Mouse (Mus musculus) right cerebral cortex, postnatal 25 days (tissue): ENCODE data around the gene Tefm.
A peak's percentile ranks its signal among the peaks of the same experiment; 100 is the strongest.
"Not testable (repeated sequence)": the region's sequence is repeated elsewhere in the genome, so short reads cannot be mapped to it uniquely, and the experiment has no call there.

Experiments
- DNase-seq: peaks from one replicate; pipeline ENCODE4 v3.0.0; 2022

Tefm gene

DNA sequence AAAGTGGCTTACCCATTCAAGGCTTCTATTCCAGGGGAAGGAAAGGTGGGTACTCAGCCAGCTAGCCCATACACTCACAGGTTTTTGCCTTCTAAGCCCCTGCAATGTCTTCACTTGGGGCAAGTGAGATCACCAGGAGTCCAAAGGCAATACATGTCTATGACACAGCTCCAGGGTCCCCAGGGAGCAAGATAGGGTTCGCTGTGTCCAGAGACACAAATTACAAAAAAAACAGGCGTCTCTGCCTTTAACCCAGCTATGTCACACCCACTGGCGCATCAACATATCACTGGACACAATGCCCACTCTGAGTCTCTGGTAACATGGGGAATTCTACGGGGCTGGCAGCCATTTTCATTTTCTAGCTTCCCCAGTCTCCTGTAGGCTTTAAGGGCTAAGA is 14.0 kb upstream of the Tefm start:
- no peak for DNase-seq

DNA sequence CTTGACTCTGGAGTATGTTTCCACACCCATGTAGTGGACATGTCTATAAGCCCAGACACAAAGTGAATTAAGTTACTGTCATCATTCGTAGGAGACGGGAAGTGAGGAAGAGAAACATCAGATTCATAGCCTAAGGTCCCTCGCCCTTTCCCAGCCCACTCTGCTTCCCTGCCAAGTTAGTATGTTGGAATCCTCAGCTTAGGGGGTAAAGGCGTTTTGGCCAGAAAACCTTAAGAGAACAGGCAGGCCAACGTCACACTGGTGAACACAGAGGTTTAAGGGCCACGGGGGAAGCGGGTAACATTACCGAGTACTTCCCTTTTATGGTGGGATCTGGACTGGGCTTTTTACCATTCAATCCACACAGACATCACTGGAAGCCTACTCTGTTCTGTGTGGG is 13.6 kb upstream of the Tefm start:
- no peak for DNase-seq

DNA sequence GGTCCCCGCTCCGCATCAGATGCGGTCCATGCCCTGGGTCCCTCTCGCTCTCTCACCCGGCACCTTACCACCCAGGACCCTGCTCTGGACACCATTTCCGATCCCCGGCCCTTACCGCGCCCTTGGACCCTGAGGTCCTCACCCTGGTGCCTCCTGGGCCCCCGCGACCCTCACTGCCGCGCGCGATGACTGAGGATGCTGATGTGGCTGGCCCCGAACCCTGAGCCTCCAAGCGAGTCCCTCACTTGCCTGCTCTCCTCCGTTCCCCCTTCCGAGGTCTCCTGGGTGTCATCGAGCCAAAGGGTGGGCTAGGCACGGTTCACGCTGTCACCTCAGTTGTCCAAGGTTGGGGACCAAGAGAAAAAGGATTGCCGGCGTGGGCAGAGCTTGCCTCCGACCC is 12.5 kb upstream of the Tefm start:
- no peak for DNase-seq

DNA sequence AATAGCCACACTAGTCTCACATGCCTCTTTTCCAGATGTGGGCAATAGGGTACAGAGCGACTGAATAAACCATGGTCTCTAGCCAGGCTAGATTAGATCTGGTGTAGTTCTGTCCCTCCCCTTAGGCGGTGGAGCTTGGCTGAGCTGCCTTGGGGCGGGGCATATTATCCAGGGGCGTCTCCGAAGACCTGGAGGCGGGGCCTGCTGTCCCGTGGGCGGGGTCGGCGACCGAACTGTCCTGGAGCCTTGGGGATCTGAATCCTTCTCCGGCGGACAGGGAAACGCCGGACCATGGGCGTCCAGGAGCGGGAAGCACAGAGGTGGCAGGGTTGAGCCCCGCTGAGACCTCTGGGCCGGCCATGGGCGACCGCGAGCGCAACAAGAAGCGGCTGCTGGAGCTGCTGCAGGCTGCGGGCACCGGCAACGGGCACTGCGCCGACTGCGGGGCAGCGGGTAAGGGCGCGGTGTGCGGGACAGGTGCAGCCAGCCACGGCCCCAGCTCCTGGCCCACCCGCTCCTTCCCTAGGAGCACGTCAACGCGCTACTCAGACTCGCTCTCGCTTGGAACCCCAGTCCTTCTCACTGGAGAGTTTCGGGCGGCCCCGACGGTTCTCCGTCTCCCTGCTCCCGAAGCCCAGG is 12.0 kb upstream of the Tefm start, which contains the start of gene Adap2:
Gene Adap2 (plus strand): TSS at position 249 of the 639 bp plus-strand sequence.
- peak; percentile 69 for DNase-seq

DNA sequence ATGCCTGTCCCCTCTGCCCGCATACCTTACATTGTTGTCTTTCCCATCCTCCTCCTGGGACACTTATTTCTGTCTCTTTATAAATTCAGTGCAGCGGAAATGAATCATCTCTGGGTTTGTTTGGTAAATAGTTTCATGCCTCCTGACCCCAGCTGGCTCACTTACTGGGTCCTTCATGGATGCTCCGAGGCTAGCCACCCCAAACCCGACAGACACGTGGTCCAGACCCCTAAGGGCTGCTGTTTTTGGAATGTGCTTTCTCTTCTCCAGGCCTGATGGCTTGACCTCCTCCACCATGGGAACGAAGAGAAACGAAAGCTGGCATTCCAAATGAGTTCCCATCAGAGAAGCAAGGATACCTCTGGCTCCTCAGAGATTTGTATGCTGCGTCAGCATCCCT is 10.4 kb upstream of the Tefm start:
- DNase-seq, result no peak

DNA sequence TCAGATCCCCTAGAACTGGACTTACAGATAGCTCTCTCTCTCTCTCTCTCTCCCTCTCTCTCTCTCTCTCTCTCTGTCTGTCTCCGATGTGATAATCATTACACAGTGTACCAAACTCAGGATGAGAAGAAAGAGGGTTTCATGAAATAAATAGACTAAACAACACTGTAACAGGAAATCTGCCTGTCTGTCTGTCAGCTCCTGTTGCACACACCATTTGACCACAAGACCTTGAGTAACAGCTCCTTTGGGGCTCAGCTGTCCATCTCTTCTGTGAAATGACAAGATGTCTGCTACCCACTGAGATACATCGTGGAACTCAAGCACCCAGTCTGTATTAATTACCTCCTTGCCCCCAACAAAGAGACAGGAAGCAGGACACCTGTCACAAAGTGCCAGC is 9.6 kb upstream of the Tefm start:
- no peak for DNase-seq

DNA sequence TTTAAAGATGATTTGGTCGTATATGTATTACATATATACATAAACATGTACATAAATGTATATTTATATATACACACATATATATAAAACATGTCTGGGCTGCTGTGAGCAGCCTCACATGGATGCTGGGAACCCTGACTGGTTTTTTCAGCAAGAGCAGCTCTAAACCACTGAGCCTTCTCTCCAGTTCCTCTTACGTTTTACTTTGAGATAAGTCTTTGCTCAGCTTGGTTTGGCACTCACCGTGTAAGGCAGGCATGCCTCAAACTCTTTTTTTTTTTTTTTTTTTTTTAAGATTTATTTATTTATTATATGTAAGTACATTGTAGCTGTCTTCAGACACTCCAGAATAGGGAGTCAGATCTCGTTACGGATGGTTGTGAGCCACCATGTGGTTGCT is 8.6 kb upstream of the Tefm start:
- DNase-seq, result no peak

DNA sequence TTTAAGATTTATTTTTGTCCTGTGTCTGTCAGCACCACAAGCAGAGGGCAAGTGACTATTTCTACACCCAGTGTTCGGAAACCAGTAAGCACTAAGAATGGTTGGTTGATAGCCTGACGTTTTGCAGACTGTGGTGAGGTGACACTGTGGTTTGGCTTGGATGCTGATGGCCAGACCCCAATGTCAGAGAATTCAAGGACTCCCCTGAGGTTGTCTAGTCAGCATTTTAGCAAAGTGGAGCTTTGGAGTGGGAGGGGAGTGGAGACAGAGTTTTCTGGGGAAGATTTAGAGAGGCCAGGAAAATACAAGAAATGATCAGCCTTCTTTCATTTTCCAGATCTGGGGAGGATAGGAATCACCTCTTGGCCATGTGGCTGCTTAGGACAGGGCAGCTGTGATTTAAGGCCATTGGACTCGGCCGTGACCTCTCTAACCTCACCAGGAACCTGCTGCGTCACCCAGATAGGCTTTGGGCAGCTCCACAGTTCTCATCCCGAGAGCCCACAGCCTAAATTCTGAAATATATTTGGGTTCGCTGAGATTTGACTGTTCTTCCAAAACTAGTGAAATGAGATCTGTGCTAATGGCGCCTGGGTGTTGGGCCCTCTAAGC is 7.5 kb upstream of the Tefm start:
- DNase-seq, result no peak

DNA sequence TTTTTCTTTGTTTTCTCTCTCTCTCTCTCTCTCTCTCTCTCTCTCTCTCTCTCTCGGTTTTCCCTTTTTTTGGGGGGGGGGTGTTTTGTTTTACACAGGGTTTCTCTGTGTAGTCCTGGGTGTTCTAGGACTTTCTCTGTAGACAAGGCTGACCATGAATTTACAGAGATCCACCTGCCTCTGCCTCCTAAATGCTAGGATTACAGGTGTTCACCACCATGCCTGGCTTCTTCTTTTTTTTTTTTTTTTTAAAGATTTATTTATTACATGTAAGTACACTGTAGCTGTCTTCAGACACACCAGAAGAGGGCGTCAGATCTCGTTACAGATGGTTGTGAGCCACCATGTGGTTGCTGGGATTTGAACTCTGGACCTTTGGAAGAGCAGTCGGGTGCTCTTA is 7.0 kb upstream of the Tefm start:
- not testable (repeated sequence) for DNase-seq

DNA sequence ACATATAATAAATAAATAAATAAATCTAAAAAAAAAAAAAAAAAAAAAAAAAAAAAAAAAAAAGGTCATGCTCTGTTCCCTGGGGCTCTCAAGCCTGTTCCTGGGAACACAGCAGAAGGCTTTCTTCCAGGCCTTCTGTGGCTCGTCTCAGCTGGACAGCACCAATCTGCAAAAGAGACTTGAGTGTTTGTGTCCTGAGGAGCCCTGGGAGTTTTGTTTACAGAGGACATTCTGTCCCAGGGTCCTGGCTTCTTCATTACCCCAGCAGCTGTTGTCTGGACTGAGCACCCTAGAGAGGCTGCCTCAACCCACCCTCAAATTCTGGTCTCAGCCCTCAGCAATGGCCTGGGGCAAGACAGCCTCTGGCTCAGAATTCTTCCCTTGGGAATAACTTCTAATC is 6.3 kb upstream of the Tefm start:
- DNase-seq, result no peak

DNA sequence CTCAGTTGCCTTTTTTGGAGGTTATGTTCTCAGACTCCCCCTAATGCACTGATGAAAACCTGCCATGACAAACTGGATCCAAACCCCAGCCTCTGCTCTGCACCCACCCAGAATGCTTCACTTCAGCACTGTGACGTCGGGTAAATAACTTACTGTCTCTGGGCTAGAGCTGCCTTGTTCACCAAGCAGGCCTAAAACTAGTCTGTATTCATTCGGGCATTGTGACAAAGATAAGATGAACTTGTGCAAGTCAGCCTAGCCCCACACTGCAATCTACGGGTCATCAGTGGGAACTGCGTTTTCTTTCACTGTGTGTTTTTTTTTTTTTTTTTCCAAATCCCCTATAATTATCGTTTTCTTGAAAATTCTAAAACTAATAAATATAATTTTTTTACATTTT is 5.8 kb upstream of the Tefm start:
- DNase-seq, result no peak

DNA sequence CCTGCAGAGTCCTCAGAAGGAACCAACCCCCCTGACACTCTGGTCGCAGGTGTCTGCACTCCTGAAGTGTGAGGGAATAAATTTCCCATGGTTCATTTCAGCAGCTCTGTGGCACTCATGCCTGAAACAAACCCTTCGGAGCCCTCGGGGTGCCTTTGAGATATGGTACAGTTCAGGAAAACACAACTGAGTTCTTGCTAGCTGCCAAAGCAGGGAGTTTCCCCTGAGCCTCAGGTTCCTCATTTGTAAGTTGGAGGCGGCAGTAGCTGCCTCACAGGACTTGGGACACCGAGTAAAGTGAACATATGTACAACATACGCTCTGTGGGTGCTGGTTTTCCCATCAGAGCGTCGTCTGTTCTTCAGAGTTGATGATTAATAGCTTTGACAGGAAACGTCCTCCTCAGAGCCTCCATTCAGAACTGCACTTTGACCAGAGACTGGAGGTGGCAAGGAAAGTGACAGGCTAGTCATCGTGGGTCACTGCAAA is 3.9 kb upstream of the Tefm start:
- DNase-seq, result no peak

DNA sequence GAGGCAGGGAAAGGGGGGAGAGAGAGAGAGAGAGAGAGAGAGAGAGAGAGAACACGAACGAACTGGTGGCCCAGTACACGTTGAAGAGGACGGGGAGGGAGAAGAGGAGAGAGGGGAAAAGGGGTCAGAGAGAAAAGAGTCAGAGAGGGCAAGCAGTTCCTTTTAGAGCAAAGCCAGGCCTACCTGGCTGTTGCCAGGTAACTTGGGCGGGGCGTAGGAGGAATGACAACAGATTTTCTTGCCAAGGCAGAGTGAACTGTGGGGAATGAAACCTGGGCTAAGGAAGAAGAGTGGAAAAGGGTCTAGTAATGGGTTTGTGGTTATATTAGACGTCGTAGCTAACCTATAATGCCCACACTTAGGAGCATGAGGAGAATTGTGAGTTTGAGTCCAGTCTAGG is 897 bp upstream of the Tefm start:
- no peak for DNase-seq

DNA sequence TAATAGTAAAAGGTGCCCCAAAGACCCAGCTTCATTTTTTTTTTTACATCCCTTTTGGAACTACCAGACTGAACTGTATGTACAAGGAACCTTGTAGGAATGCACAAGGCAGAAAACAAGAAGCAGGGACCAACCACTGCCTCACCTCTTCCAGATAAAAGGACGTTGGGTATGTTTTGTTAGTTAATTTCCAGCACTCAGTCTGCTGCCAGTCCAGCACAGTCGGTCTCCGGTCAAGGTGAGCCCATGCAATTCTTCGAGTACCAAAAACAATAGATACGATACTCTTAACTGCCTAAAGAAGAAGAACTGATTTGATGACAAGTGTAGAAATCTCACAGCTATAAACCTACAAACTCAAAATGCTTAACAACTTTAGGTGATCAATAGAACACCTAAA is 4.2 kb downstream of the Tefm start:
- no peak for DNase-seq

DNA sequence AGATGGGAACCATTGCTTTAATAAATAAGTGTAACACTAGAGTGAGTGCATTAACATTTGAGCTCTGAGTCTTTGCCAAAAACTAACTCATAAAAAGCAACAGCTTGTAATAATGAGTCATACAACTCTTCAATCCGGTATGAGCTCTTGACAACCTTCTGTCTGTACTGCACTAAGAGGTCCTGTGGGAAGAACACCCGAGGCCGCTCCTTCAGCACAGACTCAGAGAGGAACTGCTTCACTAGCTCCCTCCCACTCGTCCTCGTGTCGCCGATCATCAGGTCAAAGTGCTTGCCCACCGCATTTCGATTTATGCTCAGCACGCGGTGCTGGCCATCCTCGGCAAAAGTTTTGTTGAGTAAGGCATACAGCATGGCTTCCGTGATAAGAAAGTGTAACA is 5.2 kb downstream of the Tefm start:
- no peak for DNase-seq

DNA sequence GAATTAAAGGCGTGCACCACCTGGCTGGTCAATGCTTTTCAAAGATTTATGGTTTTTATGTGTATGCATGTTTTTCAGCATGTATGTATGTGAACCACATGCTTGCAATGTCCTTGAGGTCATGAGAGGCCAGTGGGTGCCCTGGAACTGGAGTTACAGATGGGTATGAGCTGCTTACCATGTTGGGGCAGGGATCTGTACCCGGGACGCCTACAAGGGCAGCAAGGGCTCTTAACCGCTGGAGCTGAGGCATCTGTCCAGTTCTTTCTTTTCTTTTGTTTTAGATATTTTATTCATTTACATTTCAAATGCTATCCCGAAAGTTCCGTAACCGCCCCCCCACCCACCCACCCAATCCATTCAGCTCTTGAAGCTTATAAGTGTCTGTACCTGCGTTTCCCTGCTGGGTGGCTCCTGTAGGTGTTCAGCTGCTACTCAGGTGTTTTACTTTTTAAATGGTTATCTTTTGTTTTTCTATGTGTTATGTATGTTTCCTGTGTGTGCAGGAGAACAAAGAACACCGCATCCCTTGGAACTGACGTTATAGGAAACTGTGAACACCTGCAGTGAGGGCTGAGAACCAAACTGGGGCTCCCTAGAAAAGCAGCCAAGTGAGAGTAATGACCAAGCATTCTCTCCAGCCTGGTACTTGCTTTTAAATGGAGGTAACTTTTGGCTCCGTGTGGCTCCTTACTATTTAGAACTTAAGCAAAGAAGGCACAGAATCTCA is 5.9 kb downstream of the Tefm start:
- no peak for DNase-seq

DNA sequence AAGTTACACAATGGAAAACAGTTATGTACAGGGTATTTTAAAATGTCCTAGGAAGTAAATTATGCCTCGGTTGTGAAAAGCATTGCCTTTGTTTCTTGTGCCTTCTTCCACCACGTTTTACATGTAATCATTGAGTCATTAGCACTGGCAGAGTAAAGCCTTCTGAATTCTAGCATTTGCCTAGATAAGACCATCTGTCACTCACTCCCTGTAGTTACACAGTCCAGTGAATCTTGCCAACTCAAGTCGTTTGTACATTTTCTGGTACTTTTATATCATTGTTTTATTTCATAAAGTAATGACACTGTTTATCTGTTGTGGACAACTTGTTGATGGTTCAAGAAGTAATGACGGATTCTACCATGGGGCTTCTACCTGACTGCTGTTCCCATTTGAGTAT is 7.2 kb downstream of the Tefm start:
- DNase-seq, result no peak

DNA sequence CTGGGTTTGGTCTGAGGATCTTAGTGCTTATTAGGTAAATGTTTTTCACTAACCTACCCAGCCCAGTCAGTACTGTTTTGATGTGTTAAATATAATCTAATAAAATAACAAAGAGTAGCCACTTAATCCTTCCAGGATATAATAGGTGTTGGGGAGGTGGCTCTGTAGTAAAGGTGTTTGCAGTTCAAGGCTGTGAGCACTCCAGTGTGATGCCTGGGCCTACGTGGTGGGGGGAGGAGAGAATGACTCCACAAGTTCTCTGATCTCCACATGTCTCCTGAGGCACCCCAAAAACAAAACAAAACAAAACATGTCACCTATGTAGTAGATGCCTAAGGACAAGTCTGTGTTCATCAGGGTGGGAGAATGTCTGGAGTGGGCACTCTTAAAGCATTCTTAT is 9.9 kb downstream of the Tefm start:
- no peak for DNase-seq

DNA sequence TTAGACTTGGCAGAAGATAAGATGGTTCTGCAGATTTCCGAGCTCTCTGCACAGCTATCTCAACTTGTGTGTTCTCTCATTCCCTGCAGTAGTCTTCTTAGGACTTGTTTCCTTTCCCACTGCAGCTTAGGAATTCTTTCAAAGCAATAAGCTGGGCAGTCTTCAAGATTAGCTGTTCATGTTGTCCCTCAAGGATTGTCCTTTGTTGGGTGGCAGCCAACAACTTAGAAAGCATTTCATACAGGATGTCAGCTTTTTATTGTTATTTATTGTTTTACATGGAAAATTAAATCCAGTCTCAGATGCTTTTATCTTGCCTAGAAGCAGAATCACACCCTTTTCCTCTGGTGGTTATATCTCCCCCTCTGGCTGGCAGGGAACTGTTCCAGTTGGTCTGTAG is 25.6 kb downstream of the Tefm start:
- no peak for DNase-seq

DNA sequence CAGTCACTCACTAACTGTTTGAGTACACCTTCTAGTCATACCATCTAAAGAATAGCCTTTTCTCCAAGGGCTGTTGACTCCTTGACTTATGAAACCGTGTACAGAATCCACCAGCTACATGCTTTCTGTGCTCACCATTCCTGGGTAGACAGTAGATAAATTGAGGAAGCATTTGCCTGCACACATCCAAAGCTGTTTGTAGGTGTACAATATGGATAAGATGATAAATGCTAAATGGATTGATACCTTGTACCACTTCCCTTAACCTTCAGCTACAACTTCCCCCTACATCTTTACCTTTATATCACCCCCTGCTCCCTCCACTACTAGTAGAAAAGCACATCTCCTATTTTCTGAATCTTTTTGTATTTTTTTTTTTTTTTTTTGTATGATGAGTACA is 37.6 kb downstream of the Tefm start:
- DNase-seq, result no peak

DNA sequence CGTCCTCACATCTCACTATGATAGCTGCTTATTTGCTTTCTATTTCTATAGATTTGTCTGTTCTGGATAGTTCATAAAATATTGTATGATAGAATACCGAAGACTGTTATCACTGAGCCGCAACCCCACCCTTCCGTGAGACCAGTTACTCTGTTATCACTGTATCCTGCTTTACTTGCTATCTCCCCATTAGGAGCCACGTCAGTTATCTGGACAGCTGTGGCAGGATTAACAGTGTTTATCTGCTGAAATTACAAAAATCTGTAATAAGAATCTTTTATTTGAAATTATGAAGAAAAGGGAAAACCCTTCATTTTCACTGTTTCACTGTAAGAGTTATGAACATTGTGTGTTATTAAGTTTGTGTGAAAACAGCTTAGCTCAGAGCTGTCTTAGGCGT is 40.7 kb downstream of the Tefm start:
- DNase-seq, result no peak

DNA sequence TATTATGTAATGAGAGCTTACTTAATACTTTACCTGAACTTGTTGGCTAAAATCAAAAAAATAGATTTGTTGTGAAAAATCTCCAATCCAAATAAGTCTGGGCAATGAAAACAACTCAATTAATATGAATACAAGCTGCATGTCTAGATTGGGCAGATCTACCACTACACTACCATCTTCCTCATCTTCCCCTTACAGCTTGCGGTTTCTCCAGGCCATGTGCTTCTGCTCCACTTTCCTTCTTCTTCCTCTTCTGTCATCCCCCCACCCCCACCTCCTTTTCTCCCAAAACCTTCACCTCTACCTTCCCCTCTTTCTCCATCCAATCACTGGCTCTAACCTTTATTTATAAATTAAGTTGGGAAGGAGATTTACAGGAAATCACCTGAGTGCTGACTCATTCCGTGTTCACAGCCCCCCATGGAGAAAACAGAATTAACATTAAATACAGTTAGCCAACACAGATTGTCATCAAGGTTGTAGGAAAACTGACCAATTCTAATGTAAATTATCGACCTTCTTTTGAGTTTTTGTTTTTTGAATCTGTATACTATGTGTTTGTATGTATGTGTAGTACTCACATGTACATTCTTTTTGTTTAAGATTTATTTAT is 43.4 kb downstream of the Tefm start:
- no peak for DNase-seq

DNA sequence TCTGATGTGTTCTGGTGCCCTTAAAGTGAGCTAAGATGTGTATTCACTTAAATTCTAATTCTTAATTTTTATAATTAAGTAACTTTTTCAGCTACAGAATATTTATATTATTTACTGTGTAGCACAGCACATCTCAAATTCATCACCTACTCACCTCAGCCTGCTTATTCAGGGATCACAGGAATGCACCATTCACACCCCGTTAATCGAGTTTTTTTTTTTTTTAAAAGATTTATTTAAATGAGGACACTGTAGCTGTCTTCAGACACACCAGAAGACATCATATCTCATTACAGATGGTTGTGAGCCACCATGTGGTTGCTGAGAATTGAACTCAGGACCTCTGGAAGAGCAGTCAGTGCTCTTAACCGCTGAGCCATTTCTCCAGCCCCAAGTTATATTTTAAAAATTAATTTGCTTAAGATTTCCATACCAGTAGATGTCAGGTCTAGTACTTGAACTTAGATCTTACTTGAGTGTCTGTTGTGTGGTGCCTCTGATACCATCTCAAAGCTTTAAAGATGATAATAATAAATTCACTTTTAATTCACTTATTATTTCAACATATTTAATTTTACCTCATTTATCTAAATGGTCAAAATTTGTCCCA is 51.3 kb downstream of the Tefm start:
- no peak for DNase-seq

DNA sequence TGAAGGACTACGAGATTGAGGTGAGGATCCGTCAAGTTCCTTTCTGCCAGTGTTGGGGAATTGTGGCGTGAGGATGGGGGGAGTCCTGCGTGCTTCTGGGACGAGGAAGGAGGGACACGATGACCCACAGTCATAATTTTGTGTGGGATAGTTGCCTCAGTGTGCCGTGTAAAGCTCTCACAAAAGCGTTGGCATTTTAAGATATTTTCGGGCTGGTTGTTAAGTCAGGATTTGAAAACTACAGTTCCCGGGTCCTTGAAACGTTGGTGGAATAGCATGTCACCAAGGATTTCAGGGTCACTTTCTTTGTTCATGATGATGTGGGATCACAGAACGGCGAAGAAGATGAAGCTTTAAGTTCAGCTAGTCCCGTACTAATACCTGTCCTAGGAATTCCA is 52.2 kb downstream of the Tefm start:
- no peak for DNase-seq
